Mouse (Mus musculus) retina, postnatal 1 day (tissue): Measurements from ENCODE around the gene Actn3.
"Not testable (repeated sequence)": the region's sequence is repeated elsewhere in the genome, so short reads cannot be mapped to it uniquely, and the experiment has no call there.

Experiments
- DNase-seq: peaks from one replicate; pipeline ENCODE4 v3.0.0-alpha.2; 2012

The Actn3 gene

GRCm38 (mm10) chr19:4859081-4859480 lies 18.6 kb downstream of the Actn3 start:
- DNase-seq, result no peak

GRCm38 (mm10) chr19:4855951-4856350 lies 21.8 kb downstream of the Actn3 start:
- no peak for DNase-seq

GRCm38 (mm10) chr19:4855470-4855820 lies 22.3 kb downstream of the Actn3 start:
- DNase-seq, result no peak

DNA sequence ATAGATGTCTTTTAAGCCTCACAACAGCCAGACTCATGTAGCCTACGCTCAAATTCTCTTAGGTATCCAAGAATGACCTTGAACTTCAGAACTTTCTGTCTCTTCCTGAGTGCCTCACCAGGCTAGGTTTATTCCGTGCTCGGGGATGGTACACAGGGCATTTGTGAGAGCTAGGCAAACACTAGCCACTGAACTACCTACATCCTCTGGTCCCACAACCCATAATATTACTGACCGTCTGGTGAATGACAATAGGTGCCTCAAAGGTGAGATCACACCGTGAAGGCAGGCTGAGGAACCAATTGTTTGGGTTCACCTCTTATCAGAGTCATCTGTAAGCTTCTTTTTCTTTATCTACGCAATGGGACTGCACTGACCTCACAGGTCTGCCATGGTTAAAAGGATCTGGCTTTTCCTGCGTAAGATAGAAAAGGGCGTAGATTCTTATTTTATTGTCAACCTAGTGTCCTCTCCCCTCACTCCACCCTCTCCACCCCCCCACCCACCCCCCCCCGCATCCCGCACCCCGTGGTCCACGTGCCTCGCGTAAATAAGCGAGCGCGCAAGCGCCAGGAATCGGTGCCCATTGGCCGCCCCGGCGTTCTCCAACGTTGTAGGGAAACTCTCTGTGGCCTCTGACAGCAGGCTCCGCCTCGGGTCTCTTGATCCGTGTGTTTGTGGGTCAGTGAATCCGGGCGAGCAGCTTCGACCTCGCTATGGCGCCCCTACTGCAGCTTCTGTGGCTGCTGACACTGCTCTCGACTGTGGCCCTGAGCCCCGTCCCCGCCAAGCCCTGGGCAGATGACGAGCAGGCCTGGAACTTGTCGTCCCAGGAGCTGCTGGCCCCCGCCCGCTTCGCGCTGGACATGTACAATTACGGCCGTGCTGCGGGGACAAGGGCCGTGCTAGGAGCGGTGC lies 22.9 kb downstream of the Actn3 start, which contains the start of gene Ctsf:
TSS of gene Ctsf (plus strand) at position 579 of the 918 bp plus-strand sequence.
- peak; percentile 96 for DNase-seq

DNA sequence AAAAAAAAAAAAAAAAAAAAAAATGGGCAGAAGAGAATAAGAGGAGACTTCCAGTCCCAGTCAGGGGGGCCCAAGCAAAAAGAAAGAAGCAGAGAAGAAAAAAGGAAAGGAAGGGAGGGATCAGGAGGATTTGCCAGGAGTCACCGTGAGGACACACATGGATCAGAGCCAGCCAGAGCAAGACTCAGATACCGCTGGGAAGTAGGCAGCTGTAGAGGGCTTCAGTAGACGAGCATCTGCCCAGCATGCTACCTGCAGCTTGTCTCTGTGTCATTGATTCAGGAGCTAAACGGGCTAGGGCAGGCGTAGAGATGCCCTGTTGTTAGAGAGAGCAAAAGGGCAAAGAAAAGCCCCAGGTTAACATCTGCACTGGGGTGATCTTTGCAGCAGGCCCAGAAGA lies 27.4 kb downstream of the Actn3 start:
- no peak for DNase-seq

DNA sequence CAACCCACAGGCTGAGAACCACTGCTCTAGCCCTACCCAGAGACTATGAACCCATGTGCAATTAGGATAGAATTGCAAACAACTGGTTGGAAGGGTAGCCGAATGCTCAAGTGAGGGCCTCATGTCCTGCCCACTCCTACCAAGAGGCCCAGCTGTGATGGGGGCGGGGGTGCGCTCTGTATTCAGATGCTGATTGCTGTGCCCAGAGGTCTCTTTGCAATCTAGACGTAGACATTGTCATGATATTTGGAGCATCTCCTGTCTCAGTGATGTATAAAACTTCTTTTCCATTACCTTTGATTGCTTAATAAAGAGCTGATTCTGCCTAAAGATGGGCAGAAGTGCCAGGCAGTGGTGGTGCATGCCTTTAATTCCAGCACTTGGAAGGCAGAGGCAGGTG lies 27.9 kb downstream of the Actn3 start:
- no peak for DNase-seq

GRCm38 (mm10) chr19:4847490-4847889 lies 30.2 kb downstream of the Actn3 start:
- peak; percentile 47 for DNase-seq

- no peak for DNase-seq
These were observed 31.9 kb downstream of the Actn3 start for GRCm38 (mm10) chr19:4845846-4846245.

- DNase-seq, result no peak
These were observed 35.1 kb downstream of the Actn3 start for GRCm38 (mm10) chr19:4842611-4843010.

DNA sequence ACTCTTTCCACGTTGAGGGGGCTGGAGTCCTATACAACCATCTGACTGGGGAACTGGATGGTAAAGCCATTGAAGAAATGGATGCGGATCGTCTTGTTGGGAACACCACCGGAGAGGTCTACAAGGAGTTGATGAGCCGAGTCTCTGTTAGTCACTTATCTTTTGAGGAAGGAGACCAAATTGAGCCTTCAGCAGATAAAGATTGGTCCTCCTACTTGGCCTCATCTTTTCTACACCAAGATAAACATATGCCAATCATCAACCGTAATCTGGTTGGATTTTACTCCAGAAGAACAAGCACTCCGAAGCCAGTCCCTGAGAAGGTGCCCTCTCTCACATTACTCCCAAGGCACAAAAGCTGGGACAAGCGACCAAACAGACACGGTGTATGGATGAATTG lies 36.9 kb downstream of the Actn3 start:
- no peak for DNase-seq

DNA sequence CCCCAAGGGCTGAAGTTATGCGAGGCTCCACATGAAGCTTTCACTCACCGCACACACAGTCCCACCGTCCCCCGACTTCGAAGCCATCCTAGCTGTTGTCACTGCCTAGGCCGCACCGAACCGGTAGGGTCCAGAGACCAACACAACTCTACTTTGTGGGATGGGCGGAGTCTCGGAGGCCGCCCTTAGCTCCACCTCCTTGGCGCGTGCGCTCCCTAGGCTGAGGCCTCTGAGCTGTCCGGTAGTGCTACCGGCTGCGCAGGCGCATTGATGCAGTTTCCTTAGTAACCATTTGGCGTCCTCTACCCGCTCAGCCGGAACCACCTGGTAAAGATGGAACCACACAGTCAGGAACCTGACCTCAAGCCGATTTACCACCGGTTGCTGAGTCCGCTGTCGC lies 38.6 kb downstream of the Actn3 start, which contains the start of the genes Ccs and Ccdc87:
TSS of gene Ccs (minus strand) at position 184 of the 400 bp plus-strand sequence.
TSS of gene Ccdc87 (plus strand) at position 218 of the 400 bp plus-strand sequence.
- DNase-seq, result peak; percentile 97

- no peak for DNase-seq
These were observed 39.1 kb downstream of the Actn3 start for GRCm38 (mm10) chr19:4838526-4839140.

- DNase-seq, result no peak
These were observed 40.7 kb downstream of the Actn3 start for GRCm38 (mm10) chr19:4837049-4837448.

DNA sequence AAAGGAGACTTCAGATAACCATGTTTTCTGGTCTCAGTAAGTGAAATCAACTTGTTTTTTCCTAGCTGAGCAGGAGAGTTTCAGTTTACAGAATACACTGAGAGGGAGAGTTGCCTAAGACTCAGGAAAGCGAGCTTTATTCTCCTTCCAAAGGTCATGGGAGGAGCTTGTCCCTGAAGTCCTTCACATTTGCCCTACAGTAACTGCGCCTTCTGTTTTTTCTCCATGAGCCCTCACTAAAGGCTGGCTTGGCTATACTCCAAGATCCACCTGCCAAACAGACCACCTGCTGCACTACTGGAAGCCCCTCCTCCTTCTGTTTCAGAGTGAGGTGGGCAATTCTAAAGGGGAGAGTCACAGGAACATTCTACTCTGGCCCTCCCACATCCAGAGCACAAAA lies 41.6 kb downstream of the Actn3 start:
- DNase-seq, result no peak

DNA sequence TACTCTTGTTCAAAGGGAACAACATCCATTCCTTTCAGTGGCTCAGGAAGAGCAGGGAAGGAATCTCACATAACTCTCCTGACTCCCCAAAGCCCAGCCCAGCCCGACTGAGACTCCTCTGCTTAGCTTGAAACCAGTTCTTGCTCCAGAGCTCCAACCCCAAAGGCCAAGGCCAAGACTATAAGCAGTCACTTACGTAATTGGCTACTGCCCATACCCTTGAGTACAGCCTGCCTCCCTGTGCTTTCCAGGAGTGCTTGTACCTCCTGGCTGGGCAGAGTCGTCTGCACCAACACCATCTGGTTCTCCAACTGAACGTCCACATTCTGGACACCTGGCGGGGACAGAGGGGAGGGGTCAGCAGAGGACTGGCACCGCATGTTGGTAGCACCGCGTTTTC lies 43.7 kb downstream of the Actn3 start:
- DNase-seq, result no peak

DNA sequence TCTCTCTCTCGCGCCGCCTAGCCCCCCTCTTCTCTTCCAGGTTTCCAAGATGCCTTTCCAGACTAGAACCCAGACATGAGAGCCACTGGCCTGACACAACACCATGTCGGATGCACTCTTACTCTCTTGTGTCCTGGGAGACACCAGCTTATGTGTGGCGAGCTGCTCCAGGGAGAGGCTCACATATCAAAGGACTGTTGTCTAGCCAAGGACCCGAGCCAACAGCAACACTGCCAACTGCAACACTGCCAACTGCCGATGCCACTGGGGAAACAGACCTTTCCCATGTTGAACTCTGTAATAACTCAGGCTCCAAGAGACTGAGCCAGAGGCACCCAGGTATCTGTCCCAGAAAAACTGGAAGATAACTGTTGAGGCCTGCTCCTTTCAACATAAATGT lies 48.6 kb downstream of the Actn3 start:
- DNase-seq, result no peak

DNA sequence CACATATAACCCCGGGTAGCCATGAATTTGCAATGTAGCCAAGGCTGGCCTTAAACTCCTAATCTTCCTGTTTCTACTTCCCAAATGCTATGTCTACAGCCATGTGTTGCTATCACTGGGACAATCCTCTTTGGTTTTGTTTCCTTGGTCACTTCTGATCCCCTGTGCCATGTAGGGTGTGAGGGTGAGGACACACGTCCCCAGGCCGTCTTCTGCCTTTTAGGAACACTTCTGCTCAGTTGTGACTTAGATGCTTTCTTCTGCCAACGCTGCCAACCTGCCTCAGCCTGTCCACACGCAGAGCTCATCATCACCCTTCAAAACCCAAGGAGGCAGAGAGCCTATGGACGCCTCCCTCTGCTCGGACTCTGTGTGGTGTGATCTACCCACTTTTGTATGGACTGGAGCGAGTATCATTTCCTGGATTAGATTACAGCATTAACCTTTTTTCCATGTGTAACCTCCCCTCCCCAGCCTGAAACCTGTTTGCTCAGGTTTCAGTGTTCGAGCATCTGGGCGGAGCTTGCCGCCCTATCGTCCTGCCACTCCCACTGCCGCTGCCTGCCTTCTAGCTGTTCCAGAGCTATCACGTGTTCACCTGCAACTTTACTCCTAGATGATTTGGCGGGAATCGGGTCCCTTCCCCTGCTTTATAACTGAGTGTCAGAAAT lies 49.1 kb downstream of the Actn3 start:
- DNase-seq, result no peak

DNA sequence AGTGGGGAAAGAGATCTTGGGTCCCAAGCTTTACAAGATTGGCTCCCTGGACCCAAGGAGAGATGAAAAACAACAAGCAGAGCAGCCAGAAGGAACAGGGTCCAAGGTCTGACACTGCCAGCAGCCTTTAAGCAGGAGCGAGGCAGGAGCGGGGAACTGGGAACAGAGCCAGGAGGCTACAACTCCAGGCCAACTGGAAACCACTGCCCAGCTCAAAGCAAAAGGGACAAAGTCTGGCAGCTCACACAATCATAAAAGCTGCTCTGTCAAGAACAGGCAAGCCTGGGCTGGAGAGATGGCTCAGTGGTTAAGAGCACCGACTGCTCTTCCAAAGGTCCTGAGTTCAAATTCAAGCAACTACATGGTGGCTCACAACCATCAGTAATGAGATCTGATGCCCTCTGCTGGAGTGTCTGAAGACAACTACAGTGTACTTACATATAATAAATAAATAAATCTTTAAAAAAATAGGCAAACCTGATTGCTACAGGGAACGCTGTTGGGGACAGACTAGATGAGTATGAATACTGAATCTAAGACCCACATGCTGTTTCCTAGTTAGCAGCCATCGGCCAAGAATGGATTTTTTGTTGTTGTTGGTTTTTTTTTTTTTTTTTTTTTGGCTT lies 56.9 kb downstream of the Actn3 start:
- DNase-seq, result peak; percentile 2

GRCm38 (mm10) chr19:4817182-4817835 lies 60.4 kb downstream of the Actn3 start:
- no peak for DNase-seq

GRCm38 (mm10) chr19:4813015-4813414 lies 64.7 kb downstream of the Actn3 start:
- peak; percentile 50 for DNase-seq

- not testable (repeated sequence) for DNase-seq
These were observed 65.3 kb downstream of the Actn3 start for GRCm38 (mm10) chr19:4812334-4812949.

DNA sequence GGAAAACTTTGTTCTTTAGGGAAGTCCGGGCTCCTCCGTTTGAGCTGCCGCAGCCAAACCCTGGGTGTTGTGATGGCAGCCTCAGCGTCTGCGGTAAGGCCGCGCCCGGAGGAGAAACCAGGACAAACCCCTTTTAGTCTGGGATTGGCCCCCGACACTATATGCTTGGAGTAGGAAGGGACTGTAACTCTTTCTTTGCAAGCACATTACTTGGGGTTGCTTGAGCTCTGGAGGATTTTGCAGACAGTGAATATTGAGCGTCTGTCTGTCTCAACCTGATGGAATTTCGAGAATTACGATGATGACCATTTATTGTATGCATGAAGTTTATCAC lies 65.8 kb downstream of the Actn3 start:
- no peak for DNase-seq
